Mouse (Mus musculus) CH12.LX (cell line): ENCODE results near the gene Gzmb. TPM values are rescaled to one million over a fixed set of nuclear protein-coding genes. Genes with fewer than 3 reads are reported as not detected.

Experiments
- DNase-seq: peaks from one replicate; pipeline ENCODE4 v3.0.0-alpha.2; 2013; ENCODE audit errors: extremely low read depth
- H3K27ac ChIP-seq: 2 replicates; pipeline ENCODE4 v1.5.1; 2012; ENCODE audit warnings: low read depth, mild to moderate bottlenecking, control low read depth, moderate library complexity; ENCODE audit not compliant: insufficient read depth
- H3K27me3 ChIP-seq: replicated peaks from 2 replicates; pipeline ENCODE3; 2012; ENCODE audit warnings: inconsistent platforms
- H3K36me3 ChIP-seq, 2 experiments: replicated peaks in 1 of 2; 2 replicates each; pipeline versions ENCODE3 to v1.6.1; 2012; ENCODE audit warnings: inconsistent platforms in 1 of 2, low read length in 1 of 2, mild to moderate bottlenecking in 1 of 2, mixed read lengths in 1 of 2, moderate library complexity in 1 of 2; ENCODE audit not compliant: control insufficient read depth in 1 of 2, insufficient read depth in 1 of 2
- H3K4me1 ChIP-seq, 2 experiments: 2 replicates each; pipeline ENCODE4 v1.6.1; 2012; ENCODE audit warnings: inconsistent platforms in 1 of 2, moderate library complexity in 1 of 2; ENCODE audit not compliant: insufficient read depth in 2 of 2, control insufficient read depth in 1 of 2
- H3K4me2 ChIP-seq: 2 replicates; pipeline ENCODE4 v1.6.1; 2012; ENCODE audit warnings: low read depth, mild to moderate bottlenecking, control low read depth; ENCODE audit not compliant: poor library complexity, insufficient read depth, severe bottlenecking
- H3K4me3 ChIP-seq, 3 experiments: fragments of 150-350 bp in 1 of 3; sonication (generic) in 1 of 3; replicated peaks in 1 of 3; 2 replicates each; pipeline versions ENCODE3 to v1.5.1; 2011 to 2012; ENCODE audit warnings: low read depth in 2 of 3, low read length in 2 of 3, mild to moderate bottlenecking in 2 of 3, moderate library complexity in 2 of 3, control low read depth in 1 of 3, improper control_type of control experiment in 1 of 3, inconsistent platforms in 1 of 3, mixed read lengths in 1 of 3; ENCODE audit not compliant: poor library complexity in 1 of 3
- H3K79me2 ChIP-seq: replicated peaks from 2 replicates; pipeline ENCODE4 v1.6.1; 2012; ENCODE audit warnings: mild to moderate bottlenecking, moderate library complexity; ENCODE audit not compliant: control insufficient read depth, poor library complexity, insufficient read depth, severe bottlenecking; ENCODE audit errors: extremely low read depth
- H3K9ac ChIP-seq: 2 replicates; pipeline ENCODE4 v1.6.1; 2012; ENCODE audit warnings: low read depth, mild to moderate bottlenecking, control low read depth, moderate library complexity; ENCODE audit not compliant: insufficient read depth
- H3K9me3 ChIP-seq: replicated peaks from 2 replicates; pipeline ENCODE3; 2012; ENCODE audit warnings: low read length, inconsistent platforms, mixed read lengths
- BHLHE40 ChIP-seq: IDR thresholded peaks from 2 replicates; pipeline ENCODE4 v1.6.1; 2011; ENCODE audit warnings: mild to moderate bottlenecking, low read depth, low read length, improper control_type of control experiment
- ELF1 ChIP-seq: IDR thresholded peaks from 2 replicates; pipeline ENCODE4 v1.6.1; 2014; ENCODE audit warnings: low read depth, mild to moderate bottlenecking, inconsistent platforms, low read length, improper control_type of control experiment
- EP300 ChIP-seq: IDR thresholded peaks from 2 replicates; pipeline ENCODE4 v1.6.1; 2011; ENCODE audit warnings: low read length, improper control_type of control experiment
- GABPA ChIP-seq: IDR thresholded peaks from 2 replicates; pipeline ENCODE4 v1.6.1; 2012; ENCODE audit warnings: low read depth, low read length, improper control_type of control experiment, inconsistent platforms; ENCODE audit not compliant: insufficient replicate concordance
- IRF4 ChIP-seq: IDR thresholded peaks from 2 replicates; pipeline ENCODE4 v1.6.1; 2014; ENCODE audit warnings: low read depth, mild to moderate bottlenecking, inconsistent platforms, low read length, improper control_type of control experiment
- MAFK ChIP-seq: IDR thresholded peaks from 2 replicates; pipeline ENCODE4 v1.6.1; 2011; ENCODE audit warnings: low read length, improper control_type of control experiment; ENCODE audit not compliant: insufficient replicate concordance
- MAX ChIP-seq: IDR thresholded peaks from 2 replicates; pipeline ENCODE4 v1.6.1; 2011; ENCODE audit warnings: low read length, improper control_type of control experiment
- MEF2A ChIP-seq: IDR thresholded peaks from 2 replicates; pipeline ENCODE4 v1.6.1; 2014; ENCODE audit warnings: low read depth, mild to moderate bottlenecking, inconsistent platforms, low read length, improper control_type of control experiment, borderline replicate concordance
- NELFE ChIP-seq: IDR thresholded peaks from 2 replicates; pipeline ENCODE4 v1.6.1; 2011; ENCODE audit warnings: low read depth, low read length, improper control_type of control experiment
- NRF1 ChIP-seq: IDR thresholded peaks from 2 replicates; pipeline ENCODE4 v1.6.1; 2014; ENCODE audit warnings: low read depth, mild to moderate bottlenecking, inconsistent platforms, low read length, improper control_type of control experiment, moderate library complexity
- POLR2A ChIP-seq: IDR thresholded peaks from 2 replicates; pipeline ENCODE4 v1.6.1; 2011; ENCODE audit warnings: low read depth, mild to moderate bottlenecking, improper control_type of control experiment, low read length
- RAD21 ChIP-seq: IDR thresholded peaks from 2 replicates; pipeline ENCODE4 v1.6.1; 2011; ENCODE audit warnings: low read depth, mild to moderate bottlenecking, low read length, improper control_type of control experiment, moderate library complexity
- RCOR1 ChIP-seq: conservative IDR thresholded peaks from 2 replicates; pipeline ENCODE4 v1.6.1; 2012; ENCODE audit warnings: low read depth, mild to moderate bottlenecking, inconsistent platforms, low read length, improper control_type of control experiment
- SIN3A ChIP-seq: IDR thresholded peaks from 2 replicates; pipeline ENCODE4 v1.6.1; 2012; ENCODE audit warnings: low read length, improper control_type of control experiment, inconsistent platforms
- SMC3 ChIP-seq: IDR thresholded peaks from 2 replicates; pipeline ENCODE4 v1.6.1; 2011; ENCODE audit warnings: low read depth, low read length, improper control_type of control experiment
- TBP ChIP-seq: conservative IDR thresholded peaks from 2 replicates; pipeline ENCODE4 v1.6.1; 2011; ENCODE audit warnings: low read depth, low read length, improper control_type of control experiment
- TCF12 ChIP-seq: IDR thresholded peaks from 2 replicates; pipeline ENCODE4 v1.6.1; 2014; ENCODE audit warnings: low read depth, mild to moderate bottlenecking, inconsistent platforms, low read length, improper control_type of control experiment
- USF2 ChIP-seq: conservative IDR thresholded peaks from 2 replicates; pipeline ENCODE4 v1.6.1; 2011; ENCODE audit warnings: low read depth, low read length, improper control_type of control experiment
- ZMIZ1 ChIP-seq: IDR thresholded peaks from 2 replicates; pipeline ENCODE4 v1.6.1; 2012; ENCODE audit warnings: low read depth, mild to moderate bottlenecking, inconsistent platforms, low read length, improper control_type of control experiment
- dilution Hi-C: fragments of 300-500 bp; cut with MboI; formaldehyde crosslinking; loops from 2 replicates; pipeline ENCODE4 v1.14.3; 2020; ENCODE audit warnings: low sequenced_read_pairs; ENCODE audit not compliant: extremely low pct_unique_long_range_greater_than_20kb, extremely low pct_ligation_motif_present
- in situ Hi-C: fragments of 300-500 bp; cut with MboI; formaldehyde crosslinking; loops from 3 replicates; pipeline ENCODE4 v1.14.3; 2019; ENCODE audit warnings: low sequenced_read_pairs, low pct_ligation_motif_present, low pct_unique_long_range_greater_than_20kb, mixed read lengths
- polyA plus RNA-seq: library from polyadenylated mRNA; unstranded; fragments of >175 nt; gene quantifications from 2 replicates; pipeline ENCODE4 v1.2.1, GENCODE M21; 2012; ENCODE audit warnings: low read depth; ENCODE audit not compliant: insufficient read length
- total RNA-seq, 2 experiments: library from RNA; depleted of rRNA; stranded (reverse); fragments of 300-350 nt in 1 of 2; fragments of >200 nt in 1 of 2; gene quantifications; 2 replicates each; pipeline ENCODE4 v1.2.3; 2012 to 2014

Gene Gzmb
- total and polyA plus RNA-seq, 3 experiments: not detected

DNA sequence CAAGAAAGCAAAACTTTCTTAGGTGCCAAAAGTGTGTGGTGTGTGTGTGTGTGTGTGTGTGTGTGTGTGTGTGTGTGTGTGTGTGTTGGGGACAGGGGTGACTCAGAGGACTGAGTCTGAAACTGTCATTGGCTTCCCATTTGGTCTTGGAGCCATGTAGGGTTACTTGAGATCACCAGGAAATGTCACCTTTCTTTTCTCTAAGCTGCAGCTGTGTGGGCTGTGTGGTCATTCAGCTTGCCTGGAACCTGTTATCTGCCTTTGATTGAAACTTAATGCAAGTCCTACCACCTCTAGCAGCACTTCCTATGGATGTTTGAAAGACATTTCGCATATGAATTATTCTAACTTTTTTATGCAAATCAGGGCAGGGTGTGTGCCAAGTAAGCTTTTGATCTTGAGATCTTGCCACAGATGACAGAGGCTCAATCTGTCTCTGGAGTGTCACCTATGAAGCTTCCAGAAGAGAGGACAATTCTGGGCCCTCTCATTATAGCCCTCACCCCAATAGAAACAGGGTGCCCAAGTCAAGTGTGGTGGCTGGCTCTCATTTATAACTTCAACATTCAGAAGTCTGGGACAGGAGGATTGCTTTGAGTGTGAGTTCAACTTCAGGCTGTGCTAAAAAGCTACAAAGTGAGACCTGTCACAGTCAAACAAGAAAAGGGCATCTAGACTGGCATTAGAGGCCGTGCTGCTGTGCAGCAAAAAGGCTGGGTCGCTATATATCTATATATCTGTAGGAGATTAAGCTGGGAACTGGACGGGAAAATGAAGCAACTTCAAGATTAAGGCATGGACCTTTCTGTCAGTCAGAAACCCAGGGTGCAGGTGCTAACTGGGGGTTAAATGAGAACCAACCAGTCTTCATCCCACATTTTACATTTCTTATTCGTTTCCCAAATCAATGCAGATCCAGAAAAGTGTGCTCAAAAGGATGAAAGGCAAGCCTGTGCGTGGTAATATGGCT lies 22.6 kb upstream of the Gzmb start:
- H3K27ac ChIP-seq: no peak overlapping the region
- peaks cover 0 to 10% of the 10 kb centered on the region in 2 experiments; a peak in 1 of 4 replicates for H3K4me1 ChIP-seq
- H3K27me3 ChIP-seq: peaks cover 3% of the 10 kb centered on the region
- peak; percentile 11 for DNase-seq
- no peaks in the 10 kb centered on the region for H3K36me3 ChIP-seq
- no peak overlapping the region for H3K4me3 ChIP-seq
- in situ Hi-C loops (no loop called here), dilution Hi-C loops (no loop called here)
- H3K9ac ChIP-seq: no peak overlapping the region
- no peaks in the 10 kb centered on the region for H3K79me2 ChIP-seq
- peak overlapping the region; percentile 17; the same call in 1 of the 2 replicates for H3K4me2 ChIP-seq
- no peaks in the 10 kb centered on the region for H3K9me3 ChIP-seq
- TF ChIP-seq POLR2A: peak; percentile 72
- TF ChIP-seq SMC3: no peak
- TF ChIP-seq TCF12: no peak
- TF ChIP-seq BHLHE40: no peak
- TF ChIP-seq SIN3A: no peak
- no peak for TF ChIP-seq RAD21
- TF ChIP-seq EP300: no peak
- peak; percentile 39; the same call in 1 of the 2 replicates for TF ChIP-seq NELFE
- TF ChIP-seq MAFK: no peak
- TF ChIP-seq USF2: no peak
- no peak for TF ChIP-seq MEF2A
- peak; percentile 88 for TF ChIP-seq TBP
- TF ChIP-seq NRF1: no peak
- no peak for TF ChIP-seq IRF4
- TF ChIP-seq MAX: no peak
- no peak for TF ChIP-seq ELF1
- peak; percentile 98 for TF ChIP-seq ZMIZ1
- TF ChIP-seq RCOR1: no peak

DNA sequence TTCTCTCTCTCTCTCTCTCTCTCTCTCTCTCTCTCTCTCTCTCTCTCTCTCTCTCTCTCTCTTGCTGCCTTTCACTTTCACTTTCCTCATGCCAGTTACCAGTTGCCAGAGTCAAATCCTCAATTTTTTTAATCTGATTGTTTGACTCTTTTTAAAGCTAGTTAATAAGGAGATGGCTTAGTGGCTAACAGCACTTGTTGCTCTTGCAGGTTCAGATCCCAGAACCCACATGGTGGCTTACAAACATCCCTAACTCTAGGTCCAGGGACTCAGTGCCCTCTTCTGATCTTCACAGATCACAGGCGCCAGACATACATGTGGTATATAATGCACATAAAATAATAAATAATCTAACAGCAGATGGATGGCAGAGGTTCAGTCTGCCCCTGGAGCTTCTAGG lies 21.8 kb upstream of the Gzmb start:
- Histone ChIP-seq H3K36me3 (no peaks in the 10 kb centered on the region), H3K27ac (no peak overlapping the region), H3K4me2 (peak overlapping the region; percentile 17; the same call in 1 of the 2 replicates), H3K27me3 (peaks cover 3% of the 10 kb centered on the region), H3K79me2 (no peaks in the 10 kb centered on the region), H3K4me1 (peaks cover 0 to 10% of the 10 kb centered on the region in 2 experiments; a peak in 1 of 4 replicates), H3K9ac (no peak overlapping the region), H3K9me3 (no peaks in the 10 kb centered on the region), H3K4me3 (no peak overlapping the region)
- no peak for TF ChIP-seq GABPA
- in situ Hi-C loops (no loop called here), dilution Hi-C loops (no loop called here)
- DNase-seq: no peak
